Mouse (Mus musculus) thymus, postnatal 0 days (tissue): ENCODE data around the gene Dnajc25. TPM values are rescaled to one million over a fixed set of nuclear protein-coding genes. Genes with fewer than 3 reads are reported as not detected.
A peak's percentile ranks its signal among the peaks of the same experiment; 100 is the strongest.

Experiments used
- DNase-seq: peaks from one replicate; pipeline ENCODE4 v3.0.0-alpha.2; 2015; ENCODE audit warnings: low spot score
- polyA plus RNA-seq: library from polyadenylated mRNA; unstranded; fragments of >200 nt; fragmentation: Nextera tagmentation; extraction: Ambion mirVana; gene quantifications from 2 replicates; pipeline ENCODE4 v1.2.1, GENCODE M21; 2015

Gene Dnajc25
- polyA plus RNA-seq, 1 experiment from 2014 or later, result 6.9 TPM

- DNase-seq, result no peak
Measured at GRCm38 (mm10) chr4:59003806-59004200, 8.9 kb downstream of the Dnajc25 start.

DNA sequence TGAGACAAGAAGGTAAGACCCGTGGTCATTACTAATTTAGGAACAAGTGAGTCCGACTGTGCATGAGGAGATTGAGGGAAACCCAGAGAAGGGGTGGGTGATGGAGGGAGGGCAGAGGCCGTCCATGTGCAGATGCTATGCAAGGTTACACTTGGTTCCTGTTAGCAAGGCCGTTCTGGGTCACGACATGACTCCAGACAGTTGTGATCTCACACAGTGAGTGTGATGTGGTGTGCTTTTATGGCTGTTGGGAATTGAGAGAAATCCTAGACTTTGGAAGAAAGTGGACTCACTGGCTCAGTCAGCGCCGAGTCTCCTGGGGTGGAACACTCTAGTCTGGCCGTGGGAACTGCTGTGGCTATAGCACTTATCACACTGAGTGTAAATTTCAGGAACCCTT, 11.3 kb downstream of the Dnajc25 start:
- DNase-seq, result no peak

DNA sequence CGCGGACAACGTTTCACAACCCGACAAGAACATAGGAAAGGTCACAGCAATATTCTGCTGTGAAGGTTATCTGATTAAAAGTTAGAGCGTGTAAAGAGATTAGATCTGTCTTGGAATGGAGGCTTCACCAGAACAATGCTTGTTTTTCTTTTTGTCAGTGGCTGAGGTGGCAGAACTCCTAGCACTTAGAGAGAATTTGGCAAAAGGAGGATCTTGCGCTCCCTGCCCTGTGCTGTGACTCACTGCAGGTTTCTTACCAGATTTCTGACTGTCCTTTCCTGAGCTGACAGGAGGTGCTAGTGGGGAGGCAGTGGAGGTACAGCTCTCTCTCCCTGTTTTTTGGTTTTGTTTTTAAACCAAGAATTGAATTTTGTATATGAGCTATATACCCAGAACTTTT, 12.2 kb downstream of the Dnajc25 start:
- DNase-seq, result no peak

DNA sequence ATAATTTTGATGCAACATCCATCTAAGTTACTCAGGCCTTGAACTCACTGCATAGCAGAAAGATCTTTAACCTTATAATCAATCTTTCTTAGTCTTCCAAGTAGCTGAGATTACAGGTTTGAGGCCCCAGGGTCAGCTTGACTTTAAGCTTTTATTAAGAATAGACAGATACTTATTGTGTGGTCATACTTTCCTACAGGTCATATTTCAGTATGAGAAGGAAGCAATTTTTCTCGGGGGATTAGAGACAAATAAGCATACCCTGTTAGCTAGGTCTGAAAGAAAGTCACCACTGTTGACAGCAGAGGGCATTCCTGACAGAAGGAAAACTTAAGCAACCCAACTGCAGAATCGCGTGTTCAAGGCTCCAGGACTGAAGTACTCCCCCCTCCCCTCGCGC, 13.1 kb downstream of the Dnajc25 start:
- DNase-seq, result no peak

- DNase-seq, result peak; percentile 65
Measured at GRCm38 (mm10) chr4:59009186-59009585, 14.3 kb downstream of the Dnajc25 start.

- peak; percentile 27 for DNase-seq
Measured at GRCm38 (mm10) chr4:59009696-59010095, 14.8 kb downstream of the Dnajc25 start.

DNA sequence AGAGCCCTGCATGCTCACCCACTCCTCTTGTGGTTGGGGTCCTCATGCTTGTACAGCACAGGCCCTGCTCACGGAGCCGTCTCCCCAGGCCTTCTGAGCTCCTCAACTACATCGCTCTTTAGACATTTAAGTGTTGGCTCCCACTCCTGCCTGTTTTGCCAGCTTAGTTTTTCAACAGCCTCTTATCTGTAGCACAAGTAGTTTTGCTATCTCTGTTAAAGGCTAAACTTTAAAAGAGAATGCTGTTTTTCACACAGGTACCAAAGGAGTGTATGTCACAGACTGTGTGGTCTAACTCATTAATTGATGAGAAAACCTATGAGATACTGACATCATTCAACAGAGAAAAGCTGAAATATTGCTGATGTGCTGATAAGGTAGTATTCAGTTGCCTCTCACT, 16.6 kb downstream of the Dnajc25 start:
- peak; percentile 34 for DNase-seq

- DNase-seq, result no peak
Measured at GRCm38 (mm10) chr4:59015181-59015580, 20.3 kb downstream of the Dnajc25 start.

DNA sequence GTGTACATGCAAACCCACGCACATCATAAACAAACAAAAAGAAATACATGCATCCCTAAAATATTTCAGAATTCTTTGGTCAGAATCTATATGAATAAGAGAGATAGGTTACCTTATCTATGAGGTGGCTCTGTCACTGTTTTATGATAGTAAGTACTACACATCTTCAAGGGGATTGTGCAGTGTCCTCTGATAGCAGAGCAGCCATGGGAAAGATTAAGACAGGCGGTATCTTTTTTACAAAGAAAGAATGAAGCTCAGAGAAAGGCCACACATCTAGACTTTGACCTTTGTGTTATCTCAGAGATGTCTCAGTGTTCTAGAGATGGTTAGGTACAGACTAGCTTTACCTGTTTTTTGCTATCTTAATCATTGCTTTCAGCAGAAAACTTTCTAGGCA, 22.1 kb downstream of the Dnajc25 start:
- DNase-seq, result no peak

DNA sequence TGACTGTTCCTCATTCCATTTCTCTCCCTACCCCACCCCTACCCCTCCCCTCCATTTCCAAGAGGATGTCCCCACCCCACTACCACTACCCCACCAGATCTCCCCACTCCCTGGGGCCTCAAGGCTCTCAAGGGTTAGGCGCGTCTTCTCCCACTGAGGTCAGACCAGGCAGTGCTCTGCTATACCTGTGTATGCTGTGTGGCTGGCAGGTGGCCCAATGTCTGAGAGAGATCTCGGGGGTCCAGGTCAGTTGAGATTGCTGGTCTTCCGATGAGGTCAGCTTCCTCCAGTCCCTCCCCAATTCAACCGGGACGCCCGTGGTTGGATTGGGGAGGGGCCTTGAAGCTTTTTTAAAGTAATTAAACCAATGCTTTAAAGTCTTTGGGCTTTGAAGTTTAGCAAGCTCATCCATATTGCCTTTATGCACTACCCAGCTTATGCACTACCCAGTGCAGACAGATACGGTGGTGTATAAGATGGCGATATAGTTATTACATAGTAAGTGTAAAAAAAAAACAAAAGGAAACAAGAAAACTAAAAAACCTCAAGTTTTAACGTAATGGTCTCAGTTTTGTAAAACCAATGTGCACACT, 39.6 kb downstream of the Dnajc25 start:
- DNase-seq, result no peak

DNA sequence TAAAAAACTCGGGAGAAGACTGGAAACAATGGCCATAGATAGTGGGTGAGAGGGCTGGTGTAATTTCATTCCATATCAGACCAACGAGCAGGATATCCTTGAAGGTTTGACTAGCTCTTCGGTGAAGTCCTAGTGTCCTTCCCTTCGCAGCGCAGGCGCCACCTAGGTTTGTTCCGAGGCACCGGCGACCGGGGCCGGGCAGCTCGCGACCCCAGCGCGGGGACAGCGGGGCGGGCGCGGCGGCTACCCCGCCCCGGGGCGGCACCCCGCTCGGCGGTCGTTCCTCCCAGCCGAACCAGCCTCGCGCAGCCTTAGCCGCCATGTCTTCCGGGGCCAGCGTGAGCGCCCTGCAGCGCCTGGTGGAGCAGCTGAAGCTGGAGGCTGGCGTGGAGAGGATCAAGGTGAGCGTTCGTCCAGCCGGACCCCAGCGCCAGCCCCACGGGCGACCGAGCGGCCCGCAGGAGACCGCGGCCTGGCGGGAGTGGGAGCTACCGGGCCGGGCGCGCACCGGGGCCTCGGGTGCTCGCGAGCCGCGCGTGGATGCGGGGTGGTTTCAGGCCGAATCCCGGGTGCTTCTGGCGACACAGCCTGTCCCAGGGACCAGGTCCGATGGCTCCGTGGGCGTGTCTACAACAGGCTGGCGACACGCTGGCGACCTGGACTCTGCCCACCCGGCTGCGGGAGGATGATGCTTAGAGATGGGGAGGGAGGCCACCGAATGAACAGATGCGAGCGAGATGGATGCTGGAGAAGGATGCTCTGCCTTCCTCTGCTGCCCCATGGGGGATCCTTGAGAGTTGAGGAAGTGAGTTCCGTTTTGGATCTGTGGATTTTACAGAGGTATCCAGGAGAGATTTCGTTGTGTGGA, 40.3 kb downstream of the Dnajc25 start, which contains the start of gene Gng10:
Gng10 (plus strand) TSS at position 171 of the 868 bp plus-strand sequence.
- peak; percentile 71 for DNase-seq

GRCm38 (mm10) chr4:59035786-59036350, 41.0 kb downstream of the Dnajc25 start:
- DNase-seq, result no peak

DNA sequence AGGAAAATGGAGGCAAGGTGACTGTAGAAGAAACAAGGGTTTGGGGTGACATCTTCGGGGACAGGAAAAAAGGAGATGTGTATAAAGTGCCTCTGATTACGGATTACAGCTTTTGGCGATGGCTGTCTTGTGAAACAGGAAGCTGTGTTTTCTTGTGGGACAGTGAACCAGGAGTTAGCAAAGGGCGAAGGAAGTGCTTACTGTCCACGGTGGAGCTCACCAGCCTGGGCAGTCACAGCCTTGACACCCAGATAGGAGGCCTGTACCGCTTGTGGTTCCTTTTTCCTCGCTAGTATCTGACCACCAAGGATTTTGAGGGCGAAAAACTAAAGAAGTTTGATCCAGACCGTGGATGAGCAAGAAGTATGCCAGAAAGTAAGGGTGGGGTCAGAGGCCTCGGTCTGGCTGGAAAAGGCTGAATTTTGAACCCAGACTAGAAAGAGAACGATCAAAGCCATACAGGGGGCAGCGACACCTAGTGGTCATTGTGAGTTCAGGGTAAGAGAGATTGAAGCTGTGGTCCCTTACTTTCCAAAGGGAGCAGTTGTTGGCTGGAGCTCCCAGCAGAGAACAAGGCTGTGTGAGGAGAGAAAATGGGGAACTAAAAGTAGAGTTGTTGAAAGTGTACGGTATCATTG, 41.7 kb downstream of the Dnajc25 start:
- DNase-seq, result peak; percentile 76

GRCm38 (mm10) chr4:59037525-59037924, 42.7 kb downstream of the Dnajc25 start:
- no peak for DNase-seq

- DNase-seq, result peak; percentile 50
Measured at GRCm38 (mm10) chr4:59040397-59041287, 45.8 kb downstream of the Dnajc25 start.

GRCm38 (mm10) chr4:59043074-59043473, 48.2 kb downstream of the Dnajc25 start:
- DNase-seq, result no peak

DNA sequence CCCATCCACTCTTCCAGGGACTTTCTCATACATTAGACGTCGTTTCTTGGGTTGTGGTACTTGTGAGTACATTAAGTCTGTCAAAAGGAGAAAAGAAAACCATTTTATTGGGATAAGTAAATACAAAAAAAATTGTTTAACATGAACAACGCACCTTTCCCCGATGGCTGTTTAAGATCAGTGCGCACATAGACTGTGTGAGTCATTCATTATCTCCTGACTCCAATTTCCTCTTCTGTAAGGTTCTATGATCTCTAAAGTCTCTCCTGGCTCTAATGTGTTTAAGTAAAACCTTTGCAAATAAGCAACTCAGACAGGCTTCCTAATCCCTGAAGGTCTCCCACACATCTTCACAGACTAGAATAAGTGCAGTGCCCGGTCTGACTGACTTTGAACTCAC, 49.0 kb downstream of the Dnajc25 start:
- no peak for DNase-seq

DNA sequence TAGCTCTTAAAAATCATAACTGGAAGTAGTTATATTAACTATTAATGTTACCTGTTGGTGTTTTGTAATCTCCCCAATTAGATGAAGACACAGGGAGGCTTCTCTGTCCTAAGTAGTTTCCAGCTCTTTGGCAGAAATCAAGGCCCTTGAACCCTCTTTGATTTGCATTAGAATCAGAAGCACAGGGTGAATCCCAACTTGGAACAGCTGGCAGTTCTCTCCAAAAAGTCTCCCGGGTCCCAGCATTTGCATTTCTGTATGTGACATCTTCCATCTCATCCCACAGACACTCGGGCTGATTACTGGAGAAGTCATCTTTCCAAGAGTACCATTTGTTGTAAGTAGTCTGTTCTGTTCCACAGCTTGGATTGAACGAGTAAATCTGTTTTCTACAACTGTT, 52.4 kb downstream of the Dnajc25 start:
- no peak for DNase-seq

- DNase-seq, result no peak
Measured at GRCm38 (mm10) chr4:59051081-59051480, 56.2 kb downstream of the Dnajc25 start.

- DNase-seq, result no peak
Measured at GRCm38 (mm10) chr4:59057929-59058328, 63.1 kb downstream of the Dnajc25 start.

DNA sequence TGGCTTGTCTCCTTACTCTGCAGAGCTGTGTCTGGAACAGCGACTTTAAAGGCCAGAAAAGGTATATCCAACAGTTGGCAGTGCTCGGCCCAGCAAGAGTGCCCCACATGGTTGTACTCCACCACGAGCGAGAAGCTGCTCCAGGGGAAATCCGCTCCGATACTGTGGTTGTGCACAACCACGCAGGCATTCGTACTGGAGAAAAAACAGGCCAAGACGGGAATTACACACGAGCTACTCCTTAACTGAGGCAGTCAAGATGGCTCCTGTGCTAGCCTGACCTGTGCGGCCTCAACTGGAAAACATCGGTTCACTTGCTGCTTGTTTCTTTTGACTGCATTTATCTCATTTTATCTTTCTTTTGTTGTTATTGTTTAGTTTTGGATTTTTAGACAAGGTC, 67.7 kb downstream of the Dnajc25 start:
- no peak for DNase-seq
